Mouse (Mus musculus): ENCODE measurements around the gene Zfp36l2. TPM values are rescaled to one million over a fixed set of nuclear protein-coding genes. Genes with fewer than 3 reads are reported as not detected.

Zfp36l2 gene
- polyA plus RNA-seq, 1 experiment from 2014 or later, result 5.6 TPM

DNA sequence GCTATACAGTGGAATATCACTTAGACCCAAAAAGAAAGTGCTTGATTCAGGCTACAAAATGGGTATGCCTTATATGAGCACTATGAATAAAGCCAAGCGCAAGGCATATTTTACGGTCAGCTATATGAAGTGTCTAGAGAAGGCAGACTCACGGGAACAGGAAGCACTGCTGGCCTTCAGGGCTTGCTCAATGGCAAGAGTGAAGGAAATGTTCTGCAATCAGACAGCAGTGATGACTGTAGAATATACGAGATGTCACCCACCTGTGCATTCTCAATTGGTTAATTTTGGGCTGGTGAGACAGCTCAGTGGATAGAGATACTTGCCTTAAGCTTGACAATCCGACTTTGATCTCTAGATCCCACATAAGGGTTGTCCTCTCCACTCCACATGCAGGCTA, 13.4 kb upstream of the Zfp36l2 start:
- H3K4me1 ChIP-seq (ENCODE audit: control insufficient read depth, insufficient read depth, low read length), result no peaks in the 10 kb centered on the region
- no peaks in the 10 kb centered on the region for H3K9me3 ChIP-seq (replicated peaks; ENCODE audit: control insufficient read depth, low read length)
- H3K4me3 ChIP-seq (ENCODE audit: low read depth, low read length), result no peak overlapping the region
- WGBS, result 96% methylated on average over 5 of the region's 5 CpGs
- DNase-seq (ENCODE audit: low spot score) (no peak), ATAC-seq (no peak)
- H3K4me2 ChIP-seq (ENCODE audit: low read length), result no peak overlapping the region
- 0 out of 2 replicates have a peak, but pooled peaks cover 2% of the 10 kb centered on the region for H3K36me3 ChIP-seq (ENCODE audit: control insufficient read depth, insufficient read depth, low read length)
- H3K27me3 ChIP-seq (replicated peaks; ENCODE audit: control insufficient read depth, insufficient read depth, low read length), result no peaks in the 10 kb centered on the region
- H3K9ac ChIP-seq (ENCODE audit: low read length), result no peak overlapping the region
- no peak overlapping the region for H3K27ac ChIP-seq (ENCODE audit: low read depth, low read length)

DNA sequence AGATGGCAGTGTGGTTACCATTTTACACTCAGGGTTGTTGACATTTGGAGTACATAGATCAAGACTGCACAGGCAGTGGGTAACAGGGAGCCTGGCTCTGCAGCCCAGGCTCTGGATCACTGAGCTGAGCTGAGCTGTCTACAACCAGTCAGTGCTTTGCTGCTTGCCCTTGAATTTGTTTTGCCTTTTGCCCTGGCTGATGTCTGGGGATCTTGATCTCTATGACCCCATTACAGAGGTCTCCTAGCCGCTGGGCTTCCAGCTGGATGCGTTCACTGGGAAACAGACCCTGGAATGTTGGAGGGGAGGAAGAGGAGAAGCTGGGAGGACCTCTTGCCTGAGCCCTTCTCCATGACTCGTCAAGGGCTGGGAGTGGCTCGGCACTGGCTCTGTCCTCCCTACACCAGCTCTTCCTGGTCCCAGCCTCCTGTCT, 10.2 kb upstream of the Zfp36l2 start:
- DNase-seq (ENCODE audit: low spot score), result no peak
- H3K4me2 ChIP-seq (ENCODE audit: low read length), result no peak overlapping the region
- 87% methylated on average over 4 of the region's 4 CpGs for WGBS
- H3K36me3 ChIP-seq (ENCODE audit: control insufficient read depth, insufficient read depth, low read length), result peaks cover 4% of the 10 kb centered on the region; the same call in 1 of the 2 replicates
- no peaks in the 10 kb centered on the region for H3K9me3 ChIP-seq (replicated peaks; ENCODE audit: control insufficient read depth, low read length)
- H3K4me3 ChIP-seq (ENCODE audit: low read depth, low read length), result no peak overlapping the region
- H3K4me1 ChIP-seq (ENCODE audit: control insufficient read depth, insufficient read depth, low read length), result no peaks in the 10 kb centered on the region
- ATAC-seq, result no peak
- no peak overlapping the region for H3K27ac ChIP-seq (ENCODE audit: low read depth, low read length)
- H3K27me3 ChIP-seq (replicated peaks; ENCODE audit: control insufficient read depth, insufficient read depth, low read length), result no peaks in the 10 kb centered on the region
- H3K9ac ChIP-seq (ENCODE audit: low read length), result no peak overlapping the region

DNA sequence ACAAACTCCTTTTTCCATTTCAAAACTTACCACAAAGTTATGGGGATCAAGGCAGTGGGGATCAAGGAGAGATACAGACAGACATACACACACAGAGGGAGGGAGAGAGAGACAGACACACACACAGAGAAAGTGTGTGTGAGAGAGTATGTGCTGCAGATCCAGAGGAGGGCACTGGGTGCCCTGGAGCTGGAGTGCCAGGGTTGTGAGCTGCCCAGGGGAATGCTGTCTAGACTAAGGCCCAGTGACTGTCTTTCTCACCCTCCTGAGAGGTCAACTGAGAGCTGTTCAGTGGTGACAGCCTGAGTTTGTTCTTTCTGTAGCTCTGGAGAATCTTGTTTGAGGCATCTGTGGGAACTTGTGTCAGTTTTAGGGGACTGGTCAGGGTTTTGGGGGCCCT, 8.6 kb upstream of the Zfp36l2 start:
- H3K36me3 ChIP-seq (ENCODE audit: control insufficient read depth, insufficient read depth, low read length), result peaks cover 17% of the 10 kb centered on the region
- DNase-seq (ENCODE audit: low spot score) (no peak), ATAC-seq (no peak)

DNA sequence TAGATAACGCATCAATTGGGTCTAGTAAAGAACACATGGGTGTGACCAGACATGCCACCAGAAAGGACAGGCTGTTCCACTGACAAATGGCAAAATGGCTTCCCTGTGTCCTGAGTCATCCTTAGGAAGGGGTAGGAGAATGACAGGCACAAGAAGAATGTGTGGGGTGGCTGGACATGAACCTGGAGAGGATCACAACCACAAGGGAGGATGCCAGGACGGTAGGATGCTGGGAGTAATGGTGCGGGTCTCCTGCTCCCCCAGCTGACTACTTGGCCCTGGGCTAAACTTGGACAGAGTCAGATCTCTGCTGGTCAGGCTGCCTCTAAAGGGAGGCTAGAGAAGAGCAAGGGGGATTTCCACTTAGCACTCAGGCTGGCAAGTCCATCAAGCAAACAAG, 8.1 kb upstream of the Zfp36l2 start:
- no peak overlapping the region for H3K27ac ChIP-seq (ENCODE audit: low read depth, low read length)
- H3K36me3 ChIP-seq (ENCODE audit: control insufficient read depth, insufficient read depth, low read length), result peaks cover 17% of the 10 kb centered on the region
- 97% methylated on average over 3 of the region's 3 CpGs for WGBS
- H3K4me1 ChIP-seq (ENCODE audit: control insufficient read depth, insufficient read depth, low read length), result no peaks in the 10 kb centered on the region
- H3K4me2 ChIP-seq (ENCODE audit: low read length), result no peak overlapping the region
- H3K27me3 ChIP-seq (replicated peaks; ENCODE audit: control insufficient read depth, insufficient read depth, low read length), result no peaks in the 10 kb centered on the region
- H3K9ac ChIP-seq (ENCODE audit: low read length), result no peak overlapping the region
- no peaks in the 10 kb centered on the region for H3K9me3 ChIP-seq (replicated peaks; ENCODE audit: control insufficient read depth, low read length)
- DNase-seq (ENCODE audit: low spot score) (no peak), ATAC-seq (no peak)
- no peak overlapping the region for H3K4me3 ChIP-seq (ENCODE audit: low read depth, low read length)

More for the DNA sequence above, 8.6 kb upstream of the Zfp36l2 start:
- no peaks in the 10 kb centered on the region for H3K9me3 ChIP-seq (replicated peaks; ENCODE audit: control insufficient read depth, low read length)
- H3K27me3 ChIP-seq (replicated peaks; ENCODE audit: control insufficient read depth, insufficient read depth, low read length), result no peaks in the 10 kb centered on the region
- H3K9ac ChIP-seq (ENCODE audit: low read length), result no peak overlapping the region
- H3K4me1 ChIP-seq (ENCODE audit: control insufficient read depth, insufficient read depth, low read length), result no peaks in the 10 kb centered on the region
- H3K4me2 ChIP-seq (ENCODE audit: low read length), result no peak overlapping the region
- H3K4me3 ChIP-seq (ENCODE audit: low read depth, low read length), result no peak overlapping the region
- H3K27ac ChIP-seq (ENCODE audit: low read depth, low read length), result no peak overlapping the region

DNA sequence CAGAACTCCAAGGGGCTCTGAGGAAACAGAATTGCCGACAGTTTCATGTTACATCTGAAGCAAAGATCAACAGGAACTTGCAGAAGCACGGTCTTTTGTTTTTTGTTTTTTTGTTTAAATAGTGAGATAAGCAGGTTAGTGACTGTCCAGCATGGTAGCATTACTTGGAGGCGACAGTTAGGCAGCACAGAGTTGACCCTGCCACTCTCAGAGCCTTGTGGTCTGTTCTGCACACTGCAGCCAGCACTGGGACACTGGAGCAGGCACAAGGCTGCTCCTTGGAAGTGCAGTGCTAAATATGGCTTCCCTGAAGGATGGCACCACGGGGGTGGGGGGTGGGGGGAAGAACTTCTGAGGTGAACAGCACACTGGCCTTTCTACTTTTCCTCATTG, 7.3 kb upstream of the Zfp36l2 start:
- 68% methylated on average over 4 of the region's 4 CpGs for WGBS
- Histone ChIP-seq H3K9me3 (replicated peaks; ENCODE audit: control insufficient read depth, low read length) (no peaks in the 10 kb centered on the region), H3K27me3 (replicated peaks; ENCODE audit: control insufficient read depth, insufficient read depth, low read length) (no peaks in the 10 kb centered on the region), H3K9ac (ENCODE audit: low read length) (no peak overlapping the region), H3K4me3 (ENCODE audit: low read depth, low read length) (no peak overlapping the region), H3K4me1 (ENCODE audit: control insufficient read depth, insufficient read depth, low read length) (no peaks in the 10 kb centered on the region), H3K27ac (ENCODE audit: low read depth, low read length) (no peak overlapping the region), H3K4me2 (ENCODE audit: low read length) (no peak overlapping the region), H3K36me3 (ENCODE audit: control insufficient read depth, insufficient read depth, low read length) (peaks cover 17% of the 10 kb centered on the region)
- DNase-seq (ENCODE audit: low spot score) (no peak), ATAC-seq (no peak)

DNA sequence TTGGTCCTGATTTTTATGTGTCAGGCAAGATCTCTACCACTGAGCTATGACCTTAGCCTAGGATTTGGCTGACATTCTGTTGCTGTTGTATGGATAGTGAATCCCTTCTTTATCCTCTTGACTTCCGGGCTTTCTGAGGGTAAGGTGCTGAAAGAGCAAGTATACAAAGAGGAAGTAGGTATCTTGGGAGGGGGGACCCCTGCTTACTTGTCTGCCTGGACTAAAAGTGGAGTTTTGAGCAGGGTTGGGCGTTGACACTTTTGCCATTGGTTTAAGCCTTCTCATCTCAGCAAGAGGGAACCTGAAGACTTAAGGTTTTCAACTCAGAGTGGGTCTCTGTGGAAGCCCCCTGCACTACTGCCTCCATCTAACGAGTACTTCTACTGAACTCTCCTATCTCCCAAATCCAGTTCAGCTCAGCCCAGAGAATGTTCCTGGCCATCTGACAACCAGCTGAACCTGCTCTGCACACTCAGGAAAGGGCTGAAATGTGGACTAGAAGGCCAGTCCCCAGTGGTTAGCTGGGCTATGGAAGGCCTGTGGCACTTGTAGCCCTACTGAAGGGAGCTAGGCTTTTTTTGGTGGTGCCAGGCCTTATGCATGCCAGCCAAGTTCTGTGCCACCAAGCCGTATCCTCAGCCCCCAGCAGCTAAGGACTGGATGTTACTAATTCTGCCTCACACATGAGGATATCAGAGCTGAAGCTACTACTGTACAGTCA, 6.7 kb upstream of the Zfp36l2 start:
- DNase-seq (ENCODE audit: low spot score) (no peak), ATAC-seq (no peak)
- H3K4me2 ChIP-seq (ENCODE audit: low read length), result no peak overlapping the region
- no peak overlapping the region for H3K9ac ChIP-seq (ENCODE audit: low read length)
- H3K4me3 ChIP-seq (ENCODE audit: low read depth, low read length), result no peak overlapping the region
- H3K36me3 ChIP-seq (ENCODE audit: control insufficient read depth, insufficient read depth, low read length), result peaks cover 15% of the 10 kb centered on the region
- H3K27ac ChIP-seq (ENCODE audit: low read depth, low read length), result no peak overlapping the region
- H3K9me3 ChIP-seq (replicated peaks; ENCODE audit: control insufficient read depth, low read length), result no peaks in the 10 kb centered on the region
- no peaks in the 10 kb centered on the region for H3K4me1 ChIP-seq (ENCODE audit: control insufficient read depth, insufficient read depth, low read length)
- H3K27me3 ChIP-seq (replicated peaks; ENCODE audit: control insufficient read depth, insufficient read depth, low read length), result no peaks in the 10 kb centered on the region
- WGBS, result 91% methylated on average over 4 of the region's 4 CpGs

DNA sequence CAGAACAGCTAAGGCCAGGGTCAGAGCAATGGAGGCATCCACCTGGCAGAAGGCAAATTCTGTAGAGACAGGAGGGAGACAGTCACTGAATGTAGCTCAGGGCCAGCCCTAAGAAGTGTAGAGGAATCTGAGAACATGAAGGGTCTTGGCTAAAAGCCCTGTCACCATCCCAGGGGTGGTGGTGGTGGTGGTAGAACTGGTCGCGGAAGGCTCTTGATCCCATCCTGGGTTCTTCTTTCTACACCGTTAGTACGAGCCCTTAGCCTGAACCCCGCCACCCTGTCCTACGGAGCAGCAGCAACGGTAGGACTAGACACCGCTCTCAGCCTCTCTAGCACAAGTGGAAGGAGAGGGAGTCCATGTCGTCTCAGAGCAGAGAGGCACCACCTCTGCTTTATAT, 5.7 kb upstream of the Zfp36l2 start:
- 89% methylated on average over 9 of the region's 9 CpGs for WGBS
- Histone ChIP-seq H3K4me2 (ENCODE audit: low read length) (no peak overlapping the region), H3K9me3 (replicated peaks; ENCODE audit: control insufficient read depth, low read length) (no peaks in the 10 kb centered on the region), H3K4me1 (ENCODE audit: control insufficient read depth, insufficient read depth, low read length) (peaks cover 7% of the 10 kb centered on the region; the same call in 1 of the 2 replicates), H3K36me3 (ENCODE audit: control insufficient read depth, insufficient read depth, low read length) (peaks cover 15% of the 10 kb centered on the region), H3K27me3 (replicated peaks; ENCODE audit: control insufficient read depth, insufficient read depth, low read length) (no peaks in the 10 kb centered on the region), H3K27ac (ENCODE audit: low read depth, low read length) (no peak overlapping the region), H3K4me3 (ENCODE audit: low read depth, low read length) (no peak overlapping the region), H3K9ac (ENCODE audit: low read length) (no peak overlapping the region)
- ATAC-seq (no peak), DNase-seq (ENCODE audit: low spot score) (no peak)

DNA sequence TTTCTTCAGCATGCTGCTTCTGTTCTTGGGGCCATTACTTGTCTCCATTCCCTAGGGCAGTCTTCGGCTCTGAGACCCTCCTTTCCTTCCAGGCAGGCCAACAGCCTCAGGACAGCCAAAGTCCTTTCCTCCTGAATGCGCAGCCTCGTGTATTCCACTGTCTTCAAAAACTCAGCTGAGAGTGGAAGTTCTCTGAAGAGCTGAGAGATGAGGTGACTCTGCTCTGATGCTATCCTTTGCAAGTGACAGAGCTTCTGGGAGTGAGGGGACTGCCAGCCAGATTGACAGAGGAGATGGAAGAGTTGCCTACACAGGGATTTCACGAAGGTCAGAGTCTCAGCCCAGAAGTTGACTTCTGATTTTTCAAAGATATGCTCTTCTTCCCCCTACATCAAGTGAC, 4.2 kb upstream of the Zfp36l2 start:
- ATAC-seq (no peak), DNase-seq (ENCODE audit: low spot score) (no peak)
- Histone ChIP-seq H3K9ac (ENCODE audit: low read length) (no peak overlapping the region), H3K4me1 (ENCODE audit: control insufficient read depth, insufficient read depth, low read length) (peaks cover 7% of the 10 kb centered on the region; the same call in 1 of the 2 replicates), H3K27ac (ENCODE audit: low read depth, low read length) (no peak overlapping the region), H3K27me3 (replicated peaks; ENCODE audit: control insufficient read depth, insufficient read depth, low read length) (no peaks in the 10 kb centered on the region), H3K9me3 (replicated peaks; ENCODE audit: control insufficient read depth, low read length) (no peaks in the 10 kb centered on the region), H3K36me3 (ENCODE audit: control insufficient read depth, insufficient read depth, low read length) (peaks cover 15% of the 10 kb centered on the region), H3K4me3 (ENCODE audit: low read depth, low read length) (no peak overlapping the region), H3K4me2 (ENCODE audit: low read length) (no peak overlapping the region)
- 89% methylated on average over 4 of the region's 4 CpGs for WGBS

DNA sequence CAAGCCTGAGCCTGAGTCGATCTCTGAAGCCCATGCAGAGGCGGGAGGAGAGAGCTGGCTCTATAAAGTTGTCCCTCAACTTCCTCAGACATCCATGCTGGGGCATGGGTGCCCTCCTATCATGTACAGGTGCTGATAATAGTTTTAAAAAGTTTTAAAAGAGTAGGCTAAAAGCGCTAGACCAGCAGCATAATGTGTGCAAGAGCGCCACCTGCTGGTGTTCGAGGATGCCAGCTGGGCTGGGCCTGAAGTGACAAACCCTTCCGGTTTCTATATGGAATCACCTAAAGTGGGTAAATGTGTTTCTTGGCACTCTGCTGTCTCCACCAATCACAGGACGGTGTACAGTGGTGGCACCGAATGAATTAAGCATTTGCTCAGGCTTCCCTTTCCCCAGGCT, 3.1 kb upstream of the Zfp36l2 start:
- Histone ChIP-seq H3K4me1 (ENCODE audit: control insufficient read depth, insufficient read depth, low read length) (peaks cover 7% of the 10 kb centered on the region; the same call in 1 of the 2 replicates), H3K36me3 (ENCODE audit: control insufficient read depth, insufficient read depth, low read length) (peaks cover 15% of the 10 kb centered on the region), H3K4me2 (ENCODE audit: low read length) (no peak overlapping the region), H3K27me3 (replicated peaks; ENCODE audit: control insufficient read depth, insufficient read depth, low read length) (0 out of 2 replicates have a peak, but pooled peaks cover under 1% of the 10 kb centered on the region), H3K9ac (ENCODE audit: low read length) (no peak overlapping the region), H3K4me3 (ENCODE audit: low read depth, low read length) (no peak overlapping the region), H3K9me3 (replicated peaks; ENCODE audit: control insufficient read depth, low read length) (no peaks in the 10 kb centered on the region), H3K27ac (ENCODE audit: low read depth, low read length) (no peak overlapping the region)
- DNase-seq (ENCODE audit: low spot score), result peak; percentile 88
- ATAC-seq, result no peak
- 28% methylated on average over 8 of the region's 8 CpGs for WGBS

All from forebrain, embryonic 14.5 days (tissue).